Mouse (Mus musculus): ENCODE measurements around the gene Ddx4. TPM values are rescaled to one million over a fixed set of nuclear protein-coding genes. Genes with fewer than 3 reads are reported as not detected.

The Ddx4 gene
- polyA plus RNA-seq, 1 experiment from 2014 or later: 0.99 TPM

DNA sequence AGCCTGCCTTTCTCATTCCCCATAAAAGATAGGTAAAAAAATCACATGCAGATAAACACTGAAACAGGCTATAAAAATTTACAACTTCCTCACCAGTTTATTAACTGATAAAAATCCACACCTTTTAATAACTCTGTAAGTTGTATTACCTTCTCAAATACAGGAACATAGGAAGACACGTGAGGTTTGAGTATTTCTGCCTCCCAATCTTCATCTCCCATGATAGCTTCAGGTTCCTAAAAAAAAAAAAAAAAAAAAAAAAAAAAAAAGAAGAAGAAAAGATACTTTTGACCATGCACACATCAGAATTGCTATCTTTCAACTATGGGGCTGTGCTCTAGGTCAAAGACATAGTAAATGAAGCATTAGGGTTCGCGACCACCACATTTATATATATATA is 1.1 kb downstream of the Ddx4 start:
- Histone ChIP-seq H3K27me3 (replicated peaks; ENCODE audit: control insufficient read depth, insufficient read depth, low read length) (no peaks in the 10 kb centered on the region; the same call in 1 of the 2 replicates), H3K4me3 (ENCODE audit: low read depth, low read length) (no peak overlapping the region), H3K4me1 (replicated peaks; ENCODE audit: control insufficient read depth, insufficient read depth, low read length) (no peaks in the 10 kb centered on the region; the same call in 1 of the 2 replicates), H3K9ac (ENCODE audit: low read depth, low read length) (no peak overlapping the region), H3K9me3 (ENCODE audit: control insufficient read depth, low read length) (peaks cover 8% of the 10 kb centered on the region), H3K36me3 (ENCODE audit: control insufficient read depth, insufficient read depth, low read length) (no peaks in the 10 kb centered on the region), H3K27ac (ENCODE audit: low read depth, low read length) (no peak overlapping the region), H3K4me2 (no peak overlapping the region)
- DNase-seq (ENCODE audit: low spot score): no peak
- ATAC-seq (replicated peaks; ENCODE audit: low FRiP score): no peak
- WGBS: 84% methylated on average over 3 of the region's 3 CpGs

DNA sequence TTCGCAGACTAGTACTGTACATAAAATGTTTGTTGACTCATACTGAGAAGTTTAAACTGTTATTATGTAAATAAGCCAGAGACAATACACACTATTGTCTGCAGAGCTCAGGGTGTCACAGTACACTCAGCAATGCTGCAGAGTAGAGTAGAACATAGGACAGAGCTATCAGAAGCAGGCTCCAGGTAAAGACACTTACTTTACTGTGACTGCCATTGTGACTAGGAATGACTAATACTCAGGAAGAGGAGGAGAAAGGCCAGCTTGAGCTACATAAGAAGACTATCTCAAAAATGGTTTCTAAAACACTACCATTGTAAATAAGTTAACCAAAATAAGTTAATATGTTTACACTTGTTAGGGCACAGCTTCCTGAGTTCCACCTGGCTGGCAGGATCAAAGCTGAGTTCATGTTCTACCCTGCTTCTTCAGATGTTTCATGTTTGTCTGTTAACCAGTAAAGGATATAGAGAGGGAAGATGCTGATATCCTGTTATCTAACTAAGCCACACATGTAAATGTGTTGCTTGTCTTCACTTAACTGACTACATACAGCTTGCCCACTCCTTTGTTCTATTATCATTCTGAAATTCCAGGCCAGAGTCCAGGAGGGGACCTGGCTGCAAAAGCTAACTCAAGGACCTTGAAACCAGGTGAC is 6.6 kb downstream of the Ddx4 start:
- H3K9ac ChIP-seq (ENCODE audit: low read depth, low read length): no peak overlapping the region
- H3K4me1 ChIP-seq (replicated peaks; ENCODE audit: control insufficient read depth, insufficient read depth, low read length): peaks cover 3% of the 10 kb centered on the region; the same call in 1 of the 2 replicates
- no peak overlapping the region for H3K4me3 ChIP-seq (ENCODE audit: low read depth, low read length)
- H3K36me3 ChIP-seq (ENCODE audit: control insufficient read depth, insufficient read depth, low read length): no peaks in the 10 kb centered on the region
- WGBS: 87% methylated on average over 1 of the region's 1 CpGs
- no peaks in the 10 kb centered on the region for H3K27me3 ChIP-seq (replicated peaks; ENCODE audit: control insufficient read depth, insufficient read depth, low read length)
- no peak for DNase-seq (ENCODE audit: low spot score)
- ATAC-seq (replicated peaks; ENCODE audit: low FRiP score): peak; percentile 91
- no peaks in the 10 kb centered on the region for H3K9me3 ChIP-seq (ENCODE audit: control insufficient read depth, low read length)
- H3K4me2 ChIP-seq: no peak overlapping the region
- H3K27ac ChIP-seq (ENCODE audit: low read depth, low read length): peak overlapping the region; percentile 43

DNA sequence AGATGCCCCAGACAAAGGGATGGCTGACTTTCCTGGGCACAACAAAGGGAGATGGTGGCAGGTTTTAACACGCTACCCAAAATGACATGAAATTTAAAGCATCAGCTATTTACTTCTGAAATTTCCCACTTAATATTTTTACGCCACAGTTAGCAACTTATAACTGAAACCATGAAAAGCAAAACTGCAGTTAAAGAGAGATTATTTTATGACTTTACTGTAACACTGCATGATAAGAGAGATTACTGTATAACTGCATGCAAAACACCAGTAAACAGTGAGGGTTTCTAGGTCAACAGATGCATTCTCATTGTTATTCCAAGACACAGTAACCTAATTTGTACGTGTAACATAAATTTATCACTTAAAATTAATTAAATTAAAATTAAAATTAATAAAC is 7.3 kb downstream of the Ddx4 start:
- WGBS: 80% methylated on average over 3 of the region's 3 CpGs
- no peaks in the 10 kb centered on the region for H3K36me3 ChIP-seq (ENCODE audit: control insufficient read depth, insufficient read depth, low read length)
- no peaks in the 10 kb centered on the region for H3K27me3 ChIP-seq (replicated peaks; ENCODE audit: control insufficient read depth, insufficient read depth, low read length)
- no peak overlapping the region for H3K27ac ChIP-seq (ENCODE audit: low read depth, low read length)
- H3K4me1 ChIP-seq (replicated peaks; ENCODE audit: control insufficient read depth, insufficient read depth, low read length): peaks cover 3% of the 10 kb centered on the region; the same call in 1 of the 2 replicates
- no peak overlapping the region for H3K9ac ChIP-seq (ENCODE audit: low read depth, low read length)
- no peak overlapping the region for H3K4me2 ChIP-seq
- DNase-seq (ENCODE audit: low spot score) (no peak), ATAC-seq (replicated peaks; ENCODE audit: low FRiP score) (no peak)
- H3K9me3 ChIP-seq (ENCODE audit: control insufficient read depth, low read length): no peaks in the 10 kb centered on the region
- no peak overlapping the region for H3K4me3 ChIP-seq (ENCODE audit: low read depth, low read length)

DNA sequence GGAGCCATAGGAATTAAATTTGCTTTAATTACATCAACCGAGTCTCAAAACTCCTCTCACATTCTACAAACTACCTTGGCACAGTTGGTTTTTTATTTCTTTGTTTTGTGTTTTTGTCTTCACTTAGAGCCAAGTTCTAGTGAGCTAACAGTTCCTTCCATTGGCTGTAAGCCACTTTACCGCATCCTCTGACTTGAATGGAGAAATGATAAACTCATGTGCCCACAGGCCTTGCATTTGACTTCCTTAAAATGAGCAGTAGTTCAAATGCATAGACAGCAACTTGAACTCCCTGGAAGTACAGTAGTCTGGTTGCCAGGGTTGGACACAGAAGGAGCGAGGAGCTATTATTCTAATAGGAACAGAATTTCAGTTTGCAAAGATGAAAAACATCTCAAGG is 9.4 kb downstream of the Ddx4 start:
- Histone ChIP-seq H3K27ac (ENCODE audit: low read depth, low read length) (no peak overlapping the region), H3K9ac (ENCODE audit: low read depth, low read length) (no peak overlapping the region), H3K36me3 (ENCODE audit: control insufficient read depth, insufficient read depth, low read length) (no peaks in the 10 kb centered on the region), H3K4me1 (replicated peaks; ENCODE audit: control insufficient read depth, insufficient read depth, low read length) (peaks cover 3% of the 10 kb centered on the region; the same call in 1 of the 2 replicates), H3K27me3 (replicated peaks; ENCODE audit: control insufficient read depth, insufficient read depth, low read length) (no peaks in the 10 kb centered on the region), H3K4me3 (ENCODE audit: low read depth, low read length) (no peak overlapping the region), H3K9me3 (ENCODE audit: control insufficient read depth, low read length) (no peaks in the 10 kb centered on the region), H3K4me2 (no peak overlapping the region)
- no peak for ATAC-seq (replicated peaks; ENCODE audit: low FRiP score)
- WGBS: 87% methylated on average over 3 of the region's 3 CpGs
- DNase-seq (ENCODE audit: low spot score): no peak

DNA sequence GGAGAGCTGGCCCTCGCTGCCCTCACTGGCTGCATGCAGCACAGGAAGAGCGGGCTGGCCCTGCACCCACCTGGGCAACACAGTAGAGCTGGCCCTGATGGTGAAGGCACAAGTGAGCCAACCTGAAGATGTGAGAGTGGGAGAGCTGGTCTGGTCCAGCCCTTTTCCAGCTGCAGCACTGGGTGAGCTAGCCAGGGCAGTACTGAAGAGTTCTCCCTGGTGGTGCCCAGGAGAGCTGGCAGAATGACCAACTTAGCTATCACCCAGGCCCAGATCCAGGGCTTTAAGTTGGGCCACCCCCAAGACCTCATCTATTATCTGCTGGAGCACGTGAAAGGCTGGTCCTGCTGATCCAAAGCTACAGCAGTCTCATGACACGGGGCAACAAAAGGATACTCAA is 13.2 kb downstream of the Ddx4 start:
- no peaks in the 10 kb centered on the region for H3K27me3 ChIP-seq (replicated peaks; ENCODE audit: control insufficient read depth, insufficient read depth, low read length)
- no peak overlapping the region for H3K4me2 ChIP-seq
- no peak for DNase-seq (ENCODE audit: low spot score)
- H3K9me3 ChIP-seq (ENCODE audit: control insufficient read depth, low read length): no peaks in the 10 kb centered on the region
- no peak for ATAC-seq (replicated peaks; ENCODE audit: low FRiP score)
- H3K4me1 ChIP-seq (replicated peaks; ENCODE audit: control insufficient read depth, insufficient read depth, low read length): peaks cover 9% of the 10 kb centered on the region
- H3K9ac ChIP-seq (ENCODE audit: low read depth, low read length): no peak overlapping the region
- WGBS: 71% methylated on average over 4 of the region's 4 CpGs
- no peak overlapping the region for H3K4me3 ChIP-seq (ENCODE audit: low read depth, low read length)
- no peaks in the 10 kb centered on the region for H3K36me3 ChIP-seq (ENCODE audit: control insufficient read depth, insufficient read depth, low read length)
- H3K27ac ChIP-seq (ENCODE audit: low read depth, low read length): no peak overlapping the region

DNA sequence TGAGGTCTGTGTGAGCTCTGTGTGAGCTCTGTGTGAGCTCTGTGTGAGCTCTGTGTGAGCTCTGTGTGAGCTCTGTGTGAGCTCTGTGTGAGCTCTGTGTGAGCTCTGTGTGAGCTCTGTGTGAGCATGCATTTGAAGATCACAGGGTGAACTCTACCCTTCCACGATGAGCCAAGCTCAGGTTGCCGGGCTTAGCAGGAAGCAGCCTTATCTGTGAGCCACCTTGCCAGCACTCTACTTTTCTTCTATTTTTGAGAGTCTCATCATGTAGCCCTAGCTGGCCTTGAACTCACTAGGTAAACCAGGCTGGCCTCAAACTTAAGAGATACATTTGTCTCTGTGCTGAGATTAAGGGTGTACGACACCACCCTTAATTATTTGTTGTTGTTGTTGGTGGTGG is 15.8 kb downstream of the Ddx4 start:
- Histone ChIP-seq H3K4me3 (ENCODE audit: low read depth, low read length) (no peak overlapping the region), H3K4me1 (replicated peaks; ENCODE audit: control insufficient read depth, insufficient read depth, low read length) (peaks cover 9% of the 10 kb centered on the region), H3K36me3 (ENCODE audit: control insufficient read depth, insufficient read depth, low read length) (no peaks in the 10 kb centered on the region), H3K27ac (ENCODE audit: low read depth, low read length) (no peak overlapping the region), H3K27me3 (replicated peaks; ENCODE audit: control insufficient read depth, insufficient read depth, low read length) (no peaks in the 10 kb centered on the region), H3K4me2 (no peak overlapping the region), H3K9me3 (ENCODE audit: control insufficient read depth, low read length) (no peaks in the 10 kb centered on the region), H3K9ac (ENCODE audit: low read depth, low read length) (no peak overlapping the region)
- peak; percentile 79 for ATAC-seq (replicated peaks; ENCODE audit: low FRiP score)
- no peak for DNase-seq (ENCODE audit: low spot score)
- WGBS: 30% methylated on average over 3 of the region's 3 CpGs

DNA sequence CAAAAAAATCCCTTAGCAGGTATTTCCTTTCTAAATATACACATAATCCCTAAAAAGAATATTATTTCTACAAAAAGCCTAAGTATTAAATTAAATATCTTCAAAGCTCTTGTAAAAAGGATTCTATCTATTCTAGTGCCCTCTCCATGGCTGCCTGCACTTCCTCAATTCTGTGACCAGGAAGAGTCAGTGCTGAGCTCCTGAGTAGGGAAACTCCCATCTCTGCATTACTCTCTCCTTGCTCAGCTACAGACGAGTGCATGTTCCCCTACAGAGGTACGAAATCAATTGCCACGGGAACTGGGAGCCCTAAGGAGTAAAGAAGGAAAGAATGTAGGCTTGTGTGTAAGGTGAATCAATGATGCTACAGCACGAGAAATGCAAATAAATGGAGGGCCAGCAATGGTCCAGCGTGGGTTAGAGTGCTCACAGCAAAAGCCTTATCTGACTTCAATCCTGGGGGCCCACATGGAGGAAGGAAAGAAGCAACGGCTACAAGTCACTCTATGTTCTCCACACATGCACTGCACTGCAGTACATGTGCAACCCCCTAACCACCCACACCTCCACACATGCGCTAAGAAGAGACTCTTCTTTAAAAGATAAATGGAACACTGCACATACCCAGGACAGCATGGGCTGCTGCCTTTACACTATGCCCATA is 17.0 kb downstream of the Ddx4 start:
- WGBS: 51% methylated on average over 7 of the region's 7 CpGs
- ATAC-seq (replicated peaks; ENCODE audit: low FRiP score) (peak; percentile 64), DNase-seq (ENCODE audit: low spot score) (no peak)
- no peaks in the 10 kb centered on the region for H3K9me3 ChIP-seq (ENCODE audit: control insufficient read depth, low read length)
- H3K4me1 ChIP-seq (replicated peaks; ENCODE audit: control insufficient read depth, insufficient read depth, low read length): peaks cover 9% of the 10 kb centered on the region
- no peak overlapping the region; the same call in 1 of the 2 replicates for H3K27ac ChIP-seq (ENCODE audit: low read depth, low read length)
- peak overlapping the region; percentile 17 for H3K4me2 ChIP-seq
- no peak overlapping the region for H3K4me3 ChIP-seq (ENCODE audit: low read depth, low read length)
- no peak overlapping the region for H3K9ac ChIP-seq (ENCODE audit: low read depth, low read length)
- H3K27me3 ChIP-seq (replicated peaks; ENCODE audit: control insufficient read depth, insufficient read depth, low read length): no peaks in the 10 kb centered on the region
- H3K36me3 ChIP-seq (ENCODE audit: control insufficient read depth, insufficient read depth, low read length): no peaks in the 10 kb centered on the region

DNA sequence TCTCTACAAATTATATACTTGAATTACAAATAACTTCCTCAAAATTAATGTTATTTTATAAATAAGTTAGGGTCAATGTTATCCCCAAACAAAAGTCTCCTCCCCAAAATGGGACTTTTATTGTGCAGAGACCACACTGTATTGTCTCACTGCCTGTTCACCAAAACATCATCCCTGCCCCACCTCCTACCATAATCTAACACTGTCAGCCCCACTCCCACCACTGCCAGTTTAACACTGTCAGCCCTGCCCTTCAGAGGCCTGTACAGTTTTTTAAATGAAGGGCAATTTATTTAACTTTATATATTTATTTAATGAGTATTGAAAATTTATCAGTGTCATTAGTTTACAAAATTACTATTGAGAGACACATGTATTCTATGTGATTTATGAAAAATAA is 26.7 kb downstream of the Ddx4 start:
- DNase-seq (ENCODE audit: low spot score) (no peak), ATAC-seq (replicated peaks; ENCODE audit: low FRiP score) (0 out of 2 replicates have a peak, but pooled peaks have one; percentile 54)
- Histone ChIP-seq H3K27ac (ENCODE audit: low read depth, low read length) (no peak overlapping the region), H3K27me3 (replicated peaks; ENCODE audit: control insufficient read depth, insufficient read depth, low read length) (no peaks in the 10 kb centered on the region), H3K4me1 (replicated peaks; ENCODE audit: control insufficient read depth, insufficient read depth, low read length) (no peaks in the 10 kb centered on the region), H3K9ac (ENCODE audit: low read depth, low read length) (no peak overlapping the region), H3K9me3 (ENCODE audit: control insufficient read depth, low read length) (no peaks in the 10 kb centered on the region), H3K4me2 (no peak overlapping the region), H3K4me3 (ENCODE audit: low read depth, low read length) (no peak overlapping the region), H3K36me3 (ENCODE audit: control insufficient read depth, insufficient read depth, low read length) (no peaks in the 10 kb centered on the region)

DNA sequence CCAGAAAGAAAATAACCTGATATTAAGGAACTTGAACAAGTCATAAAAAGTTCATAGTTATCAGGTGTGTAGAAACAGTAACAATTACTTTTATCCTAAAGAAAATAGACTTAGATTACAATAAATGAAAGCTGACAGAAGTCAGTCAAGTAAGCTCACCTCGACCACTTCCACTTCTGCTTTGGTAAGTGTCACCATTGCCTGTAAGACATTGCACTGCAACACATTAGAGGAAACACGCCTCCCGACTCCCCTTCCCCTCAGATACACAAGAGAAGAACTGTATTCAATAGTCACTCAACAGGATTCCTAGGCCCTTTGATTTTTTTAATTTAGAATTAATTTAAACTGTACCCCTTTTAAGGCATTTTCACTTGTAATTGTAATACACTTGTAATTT is 27.7 kb downstream of the Ddx4 start:
- no peak overlapping the region for H3K9ac ChIP-seq (ENCODE audit: low read depth, low read length)
- no peak overlapping the region for H3K27ac ChIP-seq (ENCODE audit: low read depth, low read length)
- H3K4me1 ChIP-seq (replicated peaks; ENCODE audit: control insufficient read depth, insufficient read depth, low read length): no peaks in the 10 kb centered on the region
- no peaks in the 10 kb centered on the region for H3K36me3 ChIP-seq (ENCODE audit: control insufficient read depth, insufficient read depth, low read length)
- no peak overlapping the region for H3K4me3 ChIP-seq (ENCODE audit: low read depth, low read length)
- ATAC-seq (replicated peaks; ENCODE audit: low FRiP score) (no peak), DNase-seq (ENCODE audit: low spot score) (no peak)
- H3K4me2 ChIP-seq: no peak overlapping the region
- no peaks in the 10 kb centered on the region for H3K27me3 ChIP-seq (replicated peaks; ENCODE audit: control insufficient read depth, insufficient read depth, low read length)
- WGBS: 43% methylated on average over 3 of the region's 3 CpGs
- H3K9me3 ChIP-seq (ENCODE audit: control insufficient read depth, low read length): no peaks in the 10 kb centered on the region
